Mouse (Mus musculus) megakaryocyte, embryonic 14.5 days (primary cell): ENCODE measurements around the gene Hist1h2bp. TPM values are rescaled to one million over a fixed set of nuclear protein-coding genes. Genes with fewer than 3 reads are reported as not detected.
"Not testable (repeated sequence)": the region's sequence is repeated elsewhere in the genome, so short reads cannot be mapped to it uniquely, and the experiment has no call there.

Experiments used
- H3K27me3 ChIP-seq: replicated peaks from 2 replicates; pipeline ENCODE3; 2012; ENCODE audit warnings: inconsistent platforms
- H3K36me3 ChIP-seq: replicated peaks from 2 replicates; pipeline ENCODE3; 2012; ENCODE audit warnings: low read length, inconsistent platforms, mixed read lengths
- H3K4me1 ChIP-seq: 2 replicates; pipeline ENCODE4 v1.6.1; 2012; ENCODE audit warnings: inconsistent platforms
- H3K4me3 ChIP-seq: replicated peaks from 2 replicates; pipeline ENCODE3; 2012; ENCODE audit warnings: moderate library complexity, mild to moderate bottlenecking, inconsistent platforms
- H3K9me3 ChIP-seq: 2 replicates; pipeline ENCODE4 v1.6.1; 2012; ENCODE audit warnings: inconsistent platforms
- FLI1 ChIP-seq: IDR thresholded peaks from 2 replicates; pipeline ENCODE4 v1.6.1; 2012; ENCODE audit warnings: low read length, inconsistent platforms, mixed read lengths
- GATA1 ChIP-seq: IDR thresholded peaks from 3 replicates; pipeline ENCODE4 v1.6.1; 2012; ENCODE audit warnings: mixed read lengths, low read length, inconsistent platforms, borderline replicate concordance
- polyA plus RNA-seq: library from polyadenylated mRNA; stranded (reverse); fragments of >175 nt; gene quantifications from 2 replicates; pipeline ENCODE4 v1.2.3, GENCODE M21; 2012; ENCODE audit warnings: low replicate concordance; ENCODE audit not compliant: insufficient read depth

Hist1h2bp gene
- polyA plus RNA-seq: 4.6 and 20.3 TPM in 2 replicates

- not testable (repeated sequence) for H3K9me3 ChIP-seq, H3K27me3 ChIP-seq, H3K36me3 ChIP-seq
- Histone ChIP-seq H3K4me3 (peak within 1 kb of the TSS; percentile 89), H3K4me1 (peaks cover 58% of the 10 kb centered on the region)
Measured at GRCm38 (mm10) chr13:21786899-21787629, at the start of gene Hist1h2bp, which contains the start of gene Hist1h2an. Hist1h2bp (plus strand) TSS chr13:21787461. Hist1h2an (minus strand) TSS chr13:21787218.

- no peak for TF ChIP-seq GATA1
- no peak for TF ChIP-seq FLI1
- Histone ChIP-seq H3K4me1 (peaks cover 21% of the 10 kb centered on the region), H3K4me3 (no peak overlapping the region), H3K27me3 (no peaks in the 10 kb centered on the region), H3K36me3 (no peaks in the 10 kb centered on the region), H3K9me3 (no peaks in the 10 kb centered on the region)
Measured at GRCm38 (mm10) chr13:21745006-21745405, 42.3 kb upstream of the Hist1h2bp start.

- Histone ChIP-seq H3K9me3 (no peaks in the 10 kb centered on the region), H3K36me3 (no peaks in the 10 kb centered on the region), H3K4me3 (peak overlapping the region; percentile 87), H3K27me3 (no peaks in the 10 kb centered on the region), H3K4me1 (peaks cover 56% of the 10 kb centered on the region)
- TF ChIP-seq FLI1 (no peak), GATA1 (no peak)
Measured at GRCm38 (mm10) chr13:21749387-21750158, 37.7 kb upstream of the Hist1h2bp start.

- Histone ChIP-seq H3K4me1 (peaks cover 60% of the 10 kb centered on the region), H3K4me3 (peak within 1 kb of the TSS; percentile 87)
- H3K36me3 ChIP-seq: not testable (repeated sequence)
Measured at GRCm38 (mm10) chr13:21750159-21751017, 36.9 kb upstream of the Hist1h2bp start, which contains the start of gene Hist1h4k. Hist1h4k (minus strand) TSS chr13:21750505.

GRCm38 (mm10) chr13:21751417-21751816, 35.8 kb upstream of the Hist1h2bp start:
- H3K4me1 ChIP-seq: peaks cover 60% of the 10 kb centered on the region
- TF ChIP-seq GATA1 (no peak), FLI1 (no peak)
- H3K4me3 ChIP-seq: no peak overlapping the region
- H3K27me3 ChIP-seq: no peaks in the 10 kb centered on the region
- no peaks in the 10 kb centered on the region for H3K36me3 ChIP-seq
- H3K9me3 ChIP-seq: no peaks in the 10 kb centered on the region

More at GRCm38 (mm10) chr13:21750159-21751017, 36.9 kb upstream of the Hist1h2bp start, which contains the start of gene Hist1h4k:
- H3K27me3 ChIP-seq, H3K9me3 ChIP-seq: not testable (repeated sequence)

- no peak for TF ChIP-seq FLI1
- Histone ChIP-seq H3K4me3 (no peak overlapping the region), H3K36me3 (no peaks in the 10 kb centered on the region), H3K27me3 (no peaks in the 10 kb centered on the region), H3K4me1 (peaks cover 60% of the 10 kb centered on the region), H3K9me3 (no peaks in the 10 kb centered on the region)
Measured at GRCm38 (mm10) chr13:21751827-21752226, 35.4 kb upstream of the Hist1h2bp start.

- Histone ChIP-seq H3K4me1 (peaks cover 58% of the 10 kb centered on the region), H3K4me3 (peak overlapping the region; percentile 39), H3K36me3 (no peaks in the 10 kb centered on the region), H3K27me3 (no peaks in the 10 kb centered on the region), H3K9me3 (no peaks in the 10 kb centered on the region)
- TF ChIP-seq GATA1: no peak
Measured at GRCm38 (mm10) chr13:21752356-21752755, 34.9 kb upstream of the Hist1h2bp start.

GRCm38 (mm10) chr13:21753051-21753523, 34.2 kb upstream of the Hist1h2bp start:
- no peak for TF ChIP-seq FLI1
- TF ChIP-seq GATA1: no peak
- no peaks in the 10 kb centered on the region for H3K9me3 ChIP-seq
- H3K36me3 ChIP-seq: no peaks in the 10 kb centered on the region
- H3K4me1 ChIP-seq: peaks cover 54% of the 10 kb centered on the region
- no peaks in the 10 kb centered on the region for H3K27me3 ChIP-seq
- H3K4me3 ChIP-seq: peak overlapping the region; percentile 86

GRCm38 (mm10) chr13:21753524-21754285, 33.6 kb upstream of the Hist1h2bp start, which contains the start of the genes Hist1h2ak and Hist1h2bn:
Hist1h2ak (minus strand) TSS chr13:21753827.
Hist1h2bn (plus strand) TSS chr13:21754123.
- H3K36me3 ChIP-seq, H3K9me3 ChIP-seq, H3K27me3 ChIP-seq: not testable (repeated sequence)
- H3K4me1 ChIP-seq: peaks cover 51% of the 10 kb centered on the region
- peak within 1 kb of the TSS; percentile 88 for H3K4me3 ChIP-seq

GRCm38 (mm10) chr13:21754294-21755001, 32.8 kb upstream of the Hist1h2bp start:
- not testable (repeated sequence) for H3K9me3 ChIP-seq, H3K27me3 ChIP-seq, H3K36me3 ChIP-seq
- Histone ChIP-seq H3K4me3 (peak overlapping the region; percentile 85), H3K4me1 (peaks cover 49% of the 10 kb centered on the region)
